Mouse (Mus musculus): ENCODE data around the gene Aldh3b3. TPM values are rescaled to one million over a fixed set of nuclear protein-coding genes. Genes with fewer than 3 reads are reported as not detected.

The Aldh3b3 gene
- polyA plus RNA-seq, 1 experiment from 2014 or later = not detected

- Histone ChIP-seq H3K27ac (replicated peaks) (no peak overlapping the region), H3K4me1 (peaks cover 42% of the 10 kb centered on the region), H3K9ac (no peak overlapping the region), H3K4me2 (no peak overlapping the region), H3K9me3 (no peaks in the 10 kb centered on the region), H3K27me3 (replicated peaks) (no peaks in the 10 kb centered on the region), H3K36me3 (no peaks in the 10 kb centered on the region), H3K4me3 (no peak overlapping the region)
- WGBS = 77% methylated on average over 6 of the region's 6 CpGs
- no peak for ATAC-seq (ENCODE audit: extremely low read depth, insufficient number of reproducible peaks, low FRiP score, low TSS enrichment)
Measured at GRCm38 (mm10) chr19:3925859-3926258, 32.6 kb upstream of the Aldh3b3 start.

GRCm38 (mm10) chr19:3926279-3926678, 32.2 kb upstream of the Aldh3b3 start:
- Histone ChIP-seq H3K4me3 (no peak overlapping the region), H3K4me2 (no peak overlapping the region), H3K9me3 (no peaks in the 10 kb centered on the region), H3K36me3 (no peaks in the 10 kb centered on the region), H3K9ac (no peak overlapping the region), H3K4me1 (peaks cover 46% of the 10 kb centered on the region), H3K27me3 (replicated peaks) (no peaks in the 10 kb centered on the region), H3K27ac (replicated peaks) (no peak overlapping the region)
- WGBS = 58% methylated on average over 3 of the region's 3 CpGs
- no peak for ATAC-seq (ENCODE audit: extremely low read depth, insufficient number of reproducible peaks, low FRiP score, low TSS enrichment)

GRCm38 (mm10) chr19:3926685-3927084, 31.8 kb upstream of the Aldh3b3 start:
- H3K36me3 ChIP-seq = no peaks in the 10 kb centered on the region
- H3K27me3 ChIP-seq (replicated peaks) = no peaks in the 10 kb centered on the region
- H3K4me3 ChIP-seq = no peak overlapping the region
- no peak overlapping the region for H3K9ac ChIP-seq
- H3K4me2 ChIP-seq = no peak overlapping the region
- ATAC-seq (ENCODE audit: extremely low read depth, insufficient number of reproducible peaks, low FRiP score, low TSS enrichment) = no peak
- 63% methylated on average over 6 of the region's 6 CpGs for WGBS
- H3K27ac ChIP-seq (replicated peaks) = no peak overlapping the region
- H3K9me3 ChIP-seq = no peaks in the 10 kb centered on the region
- peaks cover 46% of the 10 kb centered on the region for H3K4me1 ChIP-seq

GRCm38 (mm10) chr19:3927989-3928388, 30.5 kb upstream of the Aldh3b3 start:
- Histone ChIP-seq H3K4me2 (no peak overlapping the region), H3K4me1 (peaks cover 46% of the 10 kb centered on the region), H3K27me3 (replicated peaks) (no peaks in the 10 kb centered on the region), H3K9ac (no peak overlapping the region), H3K36me3 (no peaks in the 10 kb centered on the region), H3K4me3 (no peak overlapping the region), H3K27ac (replicated peaks) (no peak overlapping the region), H3K9me3 (no peaks in the 10 kb centered on the region)
- WGBS = 81% methylated on average over 4 of the region's 4 CpGs
- ATAC-seq (ENCODE audit: extremely low read depth, insufficient number of reproducible peaks, low FRiP score, low TSS enrichment) = no peak

- WGBS = 69% methylated on average over 4 of the region's 4 CpGs
- ATAC-seq (ENCODE audit: extremely low read depth, insufficient number of reproducible peaks, low FRiP score, low TSS enrichment) = no peak
- H3K4me1 ChIP-seq = peaks cover 42% of the 10 kb centered on the region
- no peak overlapping the region for H3K9ac ChIP-seq
- no peak overlapping the region for H3K4me3 ChIP-seq
- no peaks in the 10 kb centered on the region for H3K9me3 ChIP-seq
- H3K27ac ChIP-seq (replicated peaks) = peak overlapping the region; percentile 87
- no peak overlapping the region for H3K4me2 ChIP-seq
- H3K36me3 ChIP-seq = no peaks in the 10 kb centered on the region
- no peaks in the 10 kb centered on the region for H3K27me3 ChIP-seq (replicated peaks)
Measured at GRCm38 (mm10) chr19:3928779-3929178, 29.7 kb upstream of the Aldh3b3 start.

GRCm38 (mm10) chr19:3929211-3929941, 29.1 kb upstream of the Aldh3b3 start, which contains the start of gene Aldh3b1:
TSS of gene Aldh3b1 (minus strand) at chr19:3929808.
- ATAC-seq (ENCODE audit: extremely low read depth, insufficient number of reproducible peaks, low FRiP score, low TSS enrichment) = peak; percentile 54
- H3K9ac ChIP-seq = peak within 1 kb of the TSS; percentile 58
- WGBS = 39% methylated on average over 12 of the region's 12 CpGs

GRCm38 (mm10) chr19:3930262-3931057, 28.0 kb upstream of the Aldh3b3 start:
- Histone ChIP-seq H3K4me2 (peak overlapping the region; percentile 27), H3K4me1 (peaks cover 39% of the 10 kb centered on the region), H3K4me3 (no peak overlapping the region), H3K9me3 (no peaks in the 10 kb centered on the region), H3K27me3 (replicated peaks) (no peaks in the 10 kb centered on the region), H3K36me3 (no peaks in the 10 kb centered on the region), H3K27ac (replicated peaks) (peak overlapping the region; percentile 87), H3K9ac (peak overlapping the region; percentile 58)
- ATAC-seq (ENCODE audit: extremely low read depth, insufficient number of reproducible peaks, low FRiP score, low TSS enrichment) = no peak
- WGBS = 67% methylated on average over 21 of the region's 21 CpGs

More at GRCm38 (mm10) chr19:3929211-3929941, 29.1 kb upstream of the Aldh3b3 start, which contains the start of gene Aldh3b1:
- Histone ChIP-seq H3K4me3 (no peak within 1 kb of the TSS), H3K4me2 (peak within 1 kb of the TSS; percentile 27), H3K27me3 (replicated peaks) (no peaks in the 10 kb centered on the region), H3K9me3 (no peaks in the 10 kb centered on the region), H3K27ac (replicated peaks) (peak within 1 kb of the TSS; percentile 87), H3K36me3 (no peaks in the 10 kb centered on the region), H3K4me1 (peaks cover 36% of the 10 kb centered on the region)

GRCm38 (mm10) chr19:3931716-3932115, 26.7 kb upstream of the Aldh3b3 start:
- no peak overlapping the region for H3K4me3 ChIP-seq
- no peaks in the 10 kb centered on the region for H3K36me3 ChIP-seq
- 85% methylated on average over 9 of the region's 9 CpGs for WGBS
- H3K9me3 ChIP-seq = no peaks in the 10 kb centered on the region
- H3K27me3 ChIP-seq (replicated peaks) = peaks cover 7% of the 10 kb centered on the region; the same call in 1 of the 2 replicates
- H3K9ac ChIP-seq = no peak overlapping the region
- no peak overlapping the region for H3K4me2 ChIP-seq
- no peak for ATAC-seq (ENCODE audit: extremely low read depth, insufficient number of reproducible peaks, low FRiP score, low TSS enrichment)
- peaks cover 42% of the 10 kb centered on the region for H3K4me1 ChIP-seq
- no peak overlapping the region for H3K27ac ChIP-seq (replicated peaks)

- Histone ChIP-seq H3K4me3 (peak within 1 kb of the TSS; percentile 68), H3K36me3 (no peaks in the 10 kb centered on the region), H3K9me3 (no peaks in the 10 kb centered on the region), H3K9ac (peak within 1 kb of the TSS; percentile 83), H3K27ac (replicated peaks) (peak within 1 kb of the TSS; percentile 8), H3K4me2 (peak within 1 kb of the TSS; percentile 96), H3K4me1 (peaks cover 23% of the 10 kb centered on the region), H3K27me3 (replicated peaks) (peaks cover 13% of the 10 kb centered on the region)
- WGBS = 7% methylated on average over 38 of the region's 42 CpGs
- peak; percentile 38; the same call in 1 of the 2 replicates for ATAC-seq (ENCODE audit: extremely low read depth, insufficient number of reproducible peaks, low FRiP score, low TSS enrichment)
Measured at GRCm38 (mm10) chr19:3935032-3935895, 23.2 kb upstream of the Aldh3b3 start, which contains the start of gene Unc93b1. TSS of gene Unc93b1 (plus strand) at chr19:3935186.

- peaks cover 13% of the 10 kb centered on the region for H3K27me3 ChIP-seq (replicated peaks)
- peak overlapping the region; percentile 83 for H3K9ac ChIP-seq
- no peaks in the 10 kb centered on the region for H3K36me3 ChIP-seq
- H3K4me1 ChIP-seq = peaks cover 14% of the 10 kb centered on the region
- no peak for ATAC-seq (ENCODE audit: extremely low read depth, insufficient number of reproducible peaks, low FRiP score, low TSS enrichment)
- peak overlapping the region; percentile 68 for H3K4me3 ChIP-seq
- 8% methylated on average over 22 of the region's 22 CpGs for WGBS
- H3K27ac ChIP-seq (replicated peaks) = peak overlapping the region; percentile 8; the same call in 1 of the 2 replicates
- no peaks in the 10 kb centered on the region for H3K9me3 ChIP-seq
- peak overlapping the region; percentile 96 for H3K4me2 ChIP-seq
Measured at GRCm38 (mm10) chr19:3935896-3936850, 22.3 kb upstream of the Aldh3b3 start.

Data from heart, embryonic 13.5 days (tissue).